Comparison of ENCODE assay signal across 15 mouse cellular contexts in genomic region chr3:138198722-138199068, GRCm38 (mm10). TPM values are rescaled to one million over a fixed set of nuclear protein-coding genes. Genes with fewer than 3 reads are reported as not detected.
DNase-seq lines count a peak whose midpoint lies in the region; ATAC-seq lines count a peak whose summit lies in the region.
"Had no signal": no experiment of that assay in that cellular context is flagged by ENCODE, and none has a peak within 500 bp of the region (broad histone marks: within the 10 kb centered on the region; RNA-seq: fewer than 3 reads in every experiment).

No protein-coding gene starts in this region.

- H3K9me3 ChIP-seq in kidney, embryonic 14.5 days (ENCODE audit: control insufficient read depth, low read length): no peaks in the 10 kb centered on the region
- no peaks in the 10 kb centered on the region for H3K9me3 ChIP-seq in embryonic facial prominence, embryonic 14.5 days (ENCODE audit: control insufficient read depth, low read length)
- H3K9me3 ChIP-seq in hindbrain, embryonic 13.5 days: no peaks in the 10 kb centered on the region
- no peaks in the 10 kb centered on the region for H3K9me3 ChIP-seq in midbrain, embryonic 12.5 days
- H3K9me3 ChIP-seq: heart, embryonic 10.5 days had no signal

- no peaks in the 10 kb centered on the region for H3K27me3 ChIP-seq in kidney, embryonic 14.5 days (ENCODE audit: control insufficient read depth, insufficient read depth, low read length)
- H3K27me3 ChIP-seq in embryonic facial prominence, embryonic 14.5 days (replicated peaks; ENCODE audit: control insufficient read depth, insufficient read depth, low read length): no peaks in the 10 kb centered on the region
- H3K27me3 ChIP-seq in hindbrain, embryonic 13.5 days: no peaks in the 10 kb centered on the region
- 0 out of 2 replicates have a peak, but pooled peaks cover 5% of the 10 kb centered on the region for H3K27me3 ChIP-seq in midbrain, embryonic 12.5 days
- H3K27me3 ChIP-seq: Patski had no signal

- no peak overlapping the region for H3K4me2 ChIP-seq in kidney, embryonic 14.5 days (replicated peaks; ENCODE audit: low read depth, low read length)
- H3K4me2 ChIP-seq in embryonic facial prominence, embryonic 14.5 days (ENCODE audit: low read depth, low read length): peak overlapping the region; percentile 41
- H3K4me2 ChIP-seq in hindbrain, embryonic 13.5 days: peak overlapping the region; percentile 53
- peak overlapping the region; percentile 46 for H3K4me2 ChIP-seq in midbrain, embryonic 12.5 days (replicated peaks)

- ATAC-seq in kidney, embryonic 14.5 days (ENCODE audit: low FRiP score, low TSS enrichment): 0 out of 2 replicates have a peak, but pooled peaks have one; percentile 11
- 0 out of 2 replicates have a peak, but pooled peaks have one; percentile 18 for ATAC-seq in embryonic facial prominence, embryonic 14.5 days (ENCODE audit: low read depth)
- no peak; the same call in 1 of the 2 replicates for ATAC-seq in hindbrain, embryonic 13.5 days (ENCODE audit: low FRiP score)
- no peak for ATAC-seq in midbrain, embryonic 12.5 days (ENCODE audit: low FRiP score, low read depth)

- no peaks in the 10 kb centered on the region for H3K4me1 ChIP-seq in kidney, embryonic 14.5 days (ENCODE audit: control insufficient read depth, insufficient read depth, low read length)
- H3K4me1 ChIP-seq in embryonic facial prominence, embryonic 14.5 days (ENCODE audit: control insufficient read depth, insufficient read depth, low read length): no peaks in the 10 kb centered on the region
- 0 out of 2 replicates have a peak, but pooled peaks cover 8% of the 10 kb centered on the region for H3K4me1 ChIP-seq in hindbrain, embryonic 13.5 days (replicated peaks)
- no peaks in the 10 kb centered on the region for H3K4me1 ChIP-seq in midbrain, embryonic 12.5 days

- H3K9ac ChIP-seq in kidney, embryonic 14.5 days (ENCODE audit: low read depth, low read length): no peak overlapping the region
- no peak overlapping the region for H3K9ac ChIP-seq in embryonic facial prominence, embryonic 14.5 days (ENCODE audit: low read depth, low read length)
- H3K9ac ChIP-seq in hindbrain, embryonic 13.5 days: peak overlapping the region; percentile 65; the same call in 1 of the 2 replicates
- no peak overlapping the region for H3K9ac ChIP-seq in midbrain, embryonic 12.5 days (replicated peaks)

- no peak overlapping the region for H3K4me3 ChIP-seq in kidney, embryonic 14.5 days (ENCODE audit: low read length)
- H3K4me3 ChIP-seq in embryonic facial prominence, embryonic 14.5 days (ENCODE audit: low read depth, low read length): no peak overlapping the region
- H3K4me3 ChIP-seq in hindbrain, embryonic 13.5 days: no peak overlapping the region
- H3K4me3 ChIP-seq in midbrain, embryonic 12.5 days: no peak overlapping the region

- 69% methylated on average over 7 of the region's 7 CpGs for WGBS in kidney, embryonic 14.5 days
- 81% methylated on average over 7 of the region's 7 CpGs for WGBS in embryonic facial prominence, embryonic 14.5 days
- WGBS in hindbrain, embryonic 13.5 days: 69% methylated on average over 7 of the region's 7 CpGs
- 70% methylated on average over 7 of the region's 7 CpGs for WGBS in midbrain, embryonic 12.5 days

- DNase-seq in kidney, adult 18-20 months: no peak
- DNase-seq in embryonic facial prominence, embryonic 14.5 days (ENCODE audit: low spot score): no peak
- DNase-seq in thymus, postnatal 36 days: no peak
- DNase-seq in cerebellum, adult 9-11 months: no peak
- no peak for DNase-seq in layer of hippocampus, adult 8-10 months (ENCODE audit: low spot score in 2 of 2)

- no peak overlapping the region for H3K27ac ChIP-seq in kidney, embryonic 14.5 days (ENCODE audit: low read depth, low read length)
- H3K27ac ChIP-seq in embryonic facial prominence, embryonic 14.5 days (replicated peaks; ENCODE audit: low read depth, low read length): no peak overlapping the region
- H3K27ac ChIP-seq in hindbrain, embryonic 13.5 days: 0 out of 2 replicates have a peak overlapping the region, but pooled peaks have one; percentile 3
- H3K27ac ChIP-seq in midbrain, embryonic 12.5 days (replicated peaks): no peak overlapping the region
- H3K27ac ChIP-seq: heart, embryonic 10.5 days had no signal

- no peaks in the 10 kb centered on the region for H3K36me3 ChIP-seq in kidney, embryonic 14.5 days (ENCODE audit: control insufficient read depth, insufficient read depth, low read length)
- no peaks in the 10 kb centered on the region for H3K36me3 ChIP-seq in embryonic facial prominence, embryonic 14.5 days (ENCODE audit: control insufficient read depth, insufficient read depth, low read length)
- no peaks in the 10 kb centered on the region for H3K36me3 ChIP-seq in hindbrain, embryonic 13.5 days
- no peaks in the 10 kb centered on the region for H3K36me3 ChIP-seq in midbrain, embryonic 12.5 days
- H3K36me3 ChIP-seq: heart, embryonic 10.5 days had no signal

RNA-seq across cellular contexts. Expression of gene 4930579F01Rik, which starts 5.1 kb away (rescaled TPM):
- polyA plus RNA-seq in kidney, embryonic 14.5 days (2014; fragmentation: Nextera tagmentation; extraction: Ambion mirVana): 0.11 and 0.12 TPM in 2 replicates
- 0.21 TPM in 1 of 2 replicates, not detected in the other for polyA plus RNA-seq in embryonic facial prominence, embryonic 14.5 days (2014; fragmentation: Nextera tagmentation; extraction: Ambion mirVana)
- 0.10 TPM in 1 of 2 replicates, not detected in the other for polyA plus RNA-seq in hindbrain, embryonic 13.5 days (2015; fragmentation: Nextera tagmentation; extraction: Ambion mirVana)
- polyA plus RNA-seq in midbrain, embryonic 12.5 days (2016; fragmentation: Nextera tagmentation; extraction: Ambion mirVana): 0.14 TPM in 1 of 2 replicates, not detected in the other
- not detected for total RNA-seq in layer of hippocampus, adult 8-10 months (2022)
- total RNA-seq: adrenal gland, adult 8-10 months; common myeloid progenitor, adult 5-6 weeks; layer of hippocampus, postnatal 36 days; megakaryocyte, adult 5-6 weeks had no signal
- polyA plus RNA-seq: heart, embryonic 10.5 days; kidney, adult 2 months; Patski had no signal

RNA-seq across cellular contexts. Expression of gene Adh7, which starts 18.9 kb away (rescaled TPM):
- polyA plus RNA-seq in kidney, embryonic 14.5 days (2014; fragmentation: Nextera tagmentation; extraction: Ambion mirVana): 0.46 TPM in 1 of 2 replicates, not detected in the other
- polyA plus RNA-seq in embryonic facial prominence, embryonic 14.5 days (2014; fragmentation: Nextera tagmentation; extraction: Ambion mirVana): 4.8 and 5.2 TPM in 2 replicates
- polyA plus RNA-seq in hindbrain, embryonic 13.5 days (2015; fragmentation: Nextera tagmentation; extraction: Ambion mirVana): 0.71 and 1.1 TPM in 2 replicates
- polyA plus RNA-seq in midbrain, embryonic 12.5 days (2016; fragmentation: Nextera tagmentation; extraction: Ambion mirVana): 0.47 and 0.50 TPM in 2 replicates
- total RNA-seq in layer of hippocampus, adult 8-10 months (2022): under 1 TPM in 3 of 4 experiments, not detected in 1; 0.13 to 0.27 (median 0.21) TPM
- total RNA-seq: common myeloid progenitor, adult 5-6 weeks; megakaryocyte, adult 5-6 weeks had no signal

RNA-seq across cellular contexts. Expression of gene Mttp, which starts 53.9 kb away (rescaled TPM):
- polyA plus RNA-seq in kidney, embryonic 14.5 days (2014; fragmentation: Nextera tagmentation; extraction: Ambion mirVana): 7.5 and 7.6 TPM in 2 replicates
- 6.3 TPM in 2 replicates for polyA plus RNA-seq in embryonic facial prominence, embryonic 14.5 days (2014; fragmentation: Nextera tagmentation; extraction: Ambion mirVana)
- 9.4 and 10.0 TPM in 2 replicates for polyA plus RNA-seq in hindbrain, embryonic 13.5 days (2015; fragmentation: Nextera tagmentation; extraction: Ambion mirVana)
- 12.4 and 14.1 TPM in 2 replicates for polyA plus RNA-seq in midbrain, embryonic 12.5 days (2016; fragmentation: Nextera tagmentation; extraction: Ambion mirVana)
- 1 to 10 TPM; 6.5 to 9.3 (median 8.1) TPM for total RNA-seq in layer of hippocampus, adult 8-10 months (2022)

RNA-seq across cellular contexts. Expression of gene Trmt10a, which starts 55.4 kb away (rescaled TPM):
- 15.7 and 15.8 TPM in 2 replicates for polyA plus RNA-seq in kidney, embryonic 14.5 days (2014; fragmentation: Nextera tagmentation; extraction: Ambion mirVana)
- polyA plus RNA-seq in embryonic facial prominence, embryonic 14.5 days (2014; fragmentation: Nextera tagmentation; extraction: Ambion mirVana): 10.7 and 11.2 TPM in 2 replicates
- polyA plus RNA-seq in hindbrain, embryonic 13.5 days (2015; fragmentation: Nextera tagmentation; extraction: Ambion mirVana): 8.1 TPM in 2 replicates
- polyA plus RNA-seq in midbrain, embryonic 12.5 days (2016; fragmentation: Nextera tagmentation; extraction: Ambion mirVana): 14.0 and 15.6 TPM in 2 replicates
- total RNA-seq in layer of hippocampus, adult 8-10 months (2022): 1 to 10 TPM; 2.9 to 9.7 (median 4.0) TPM

Comparison
In these comparisons a context has a peak if more than half of its experiments do, and no peak if none do; other contexts are left out.
1. ATAC-seq: peak in kidney, embryonic 14.5 days (single experiment) and embryonic facial prominence, embryonic 14.5 days (single experiment); none in hindbrain, embryonic 13.5 days (single experiment) and midbrain, embryonic 12.5 days (single experiment).